Mouse (Mus musculus) intestine, embryonic 16.5 days (tissue): ENCODE results near the gene Lef1. TPM values are rescaled to one million over a fixed set of nuclear protein-coding genes. Genes with fewer than 3 reads are reported as not detected.

Experiments used
- ATAC-seq: fragments of 200-750 bp; cut with Nextera tagmentation; 2 replicates; pipeline ENCODE4 v1.8.0; 2017; ENCODE audit warnings: moderate TSS enrichment, moderate library complexity
- H3K27ac ChIP-seq: fragments of 300-500 bp; sonication (generic); 2 replicates; pipeline ENCODE4 v1.5.1; 2014; ENCODE audit warnings: mild to moderate bottlenecking, low read length
- H3K27me3 ChIP-seq: fragments of 300-500 bp; sonication (generic); replicated peaks from 2 replicates; pipeline ENCODE4 v1.6.1; 2014; ENCODE audit warnings: low read length, control low read depth, mixed read lengths; ENCODE audit not compliant: control insufficient read depth, insufficient read depth
- H3K36me3 ChIP-seq: fragments of 300-500 bp; sonication (generic); 2 replicates; pipeline ENCODE4 v1.6.1; 2014; ENCODE audit warnings: low read length, control low read depth; ENCODE audit not compliant: control insufficient read depth, insufficient read depth
- H3K4me1 ChIP-seq: fragments of 300-500 bp; sonication (generic); 2 replicates; pipeline ENCODE4 v1.6.1; 2014; ENCODE audit warnings: low read length, control low read depth, mixed read lengths; ENCODE audit not compliant: control insufficient read depth, insufficient read depth
- H3K4me2 ChIP-seq: fragments of 300-500 bp; sonication (generic); 2 replicates; pipeline ENCODE4 v1.6.1; 2014; ENCODE audit warnings: low read depth, low read length, control low read depth
- H3K4me3 ChIP-seq: fragments of 300-500 bp; sonication (generic); 2 replicates; pipeline ENCODE4 v1.5.1; 2014; ENCODE audit warnings: mild to moderate bottlenecking, low read length
- H3K9ac ChIP-seq: fragments of 300-500 bp; sonication (generic); 2 replicates; pipeline ENCODE4 v1.6.1; 2014; ENCODE audit warnings: low read depth, low read length
- H3K9me3 ChIP-seq: fragments of 300-500 bp; sonication (generic); 2 replicates; pipeline ENCODE4 v1.6.1; 2016; ENCODE audit warnings: low read length, control low read depth; ENCODE audit not compliant: control insufficient read depth
- WGBS: fragments of 180-500 bp; shearing (Covaris S2); extraction: QIAGEN DNeasy Blood & Tissue Kit; methylation state at CpG from one replicate; pipeline ENCODE4 v1.1.7; 2014; 5-methylcytosine and 5-hydroxymethylcytosine counted together
- polyA plus RNA-seq: library from polyadenylated mRNA; unstranded; fragments of >200 nt; fragmentation: Nextera tagmentation; extraction: Ambion mirVana; gene quantifications from 2 replicates; pipeline ENCODE4 v1.2.1, GENCODE M21; 2015

The Lef1 gene
- polyA plus RNA-seq, 1 experiment from 2014 or later, result 0.31 TPM

DNA sequence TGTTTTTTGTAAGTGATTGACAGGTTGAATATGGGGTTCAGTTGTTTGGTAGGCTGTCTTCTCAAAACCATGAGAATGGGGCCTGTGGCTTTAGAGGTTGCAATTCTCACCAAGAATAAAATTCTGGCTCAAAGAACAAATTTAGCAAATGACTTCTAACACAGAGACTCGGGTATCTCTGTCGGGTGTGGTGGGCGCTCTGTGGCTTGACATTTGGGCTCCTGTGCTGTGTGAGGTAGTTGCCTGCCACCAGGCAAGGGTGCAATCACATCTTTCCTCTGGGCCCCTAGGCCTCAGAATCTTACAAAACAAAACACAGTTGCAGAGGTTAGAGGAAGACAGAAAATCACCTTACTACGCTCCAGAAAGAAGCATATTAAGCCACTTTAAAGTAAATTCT, 43.6 kb downstream of the Lef1 start:
- ATAC-seq, result no peak
- H3K36me3 ChIP-seq, result no peaks in the 10 kb centered on the region
- H3K27ac ChIP-seq, result no peak overlapping the region
- H3K27me3 ChIP-seq, result no peaks in the 10 kb centered on the region
- H3K4me2 ChIP-seq, result no peak overlapping the region
- no peaks in the 10 kb centered on the region for H3K9me3 ChIP-seq
- no peaks in the 10 kb centered on the region for H3K4me1 ChIP-seq
- H3K4me3 ChIP-seq, result no peak overlapping the region
- no peak overlapping the region for H3K9ac ChIP-seq
- whole genome bisulfite sequencing, result 78% methylated on average over 4 of the region's 4 CpGs

DNA sequence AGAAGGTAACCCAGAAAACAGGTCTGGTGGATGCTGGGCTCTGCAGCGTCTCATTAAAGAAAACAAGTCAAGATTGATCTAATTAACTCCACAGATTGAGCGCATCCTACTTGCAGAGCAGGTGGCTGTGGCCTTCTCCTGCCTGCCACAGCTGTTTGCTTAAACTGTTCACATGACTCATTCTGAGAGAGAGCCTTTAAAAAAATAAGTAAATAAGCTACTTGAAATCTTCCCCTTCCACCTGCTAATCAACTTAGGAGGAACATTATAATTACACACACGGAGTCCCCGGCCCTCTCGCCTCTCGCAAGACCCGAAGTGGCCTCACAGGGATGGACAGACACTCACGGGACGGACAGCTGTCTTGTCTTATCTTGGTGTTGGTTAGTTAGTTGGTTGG, 44.3 kb downstream of the Lef1 start:
- H3K4me2 ChIP-seq, result no peak overlapping the region
- no peaks in the 10 kb centered on the region for H3K27me3 ChIP-seq
- no peaks in the 10 kb centered on the region for H3K4me1 ChIP-seq
- H3K9ac ChIP-seq, result no peak overlapping the region
- H3K9me3 ChIP-seq, result no peaks in the 10 kb centered on the region
- no peak overlapping the region for H3K4me3 ChIP-seq
- WGBS, result 82% methylated on average over 9 of the region's 9 CpGs
- ATAC-seq, result no peak
- no peaks in the 10 kb centered on the region for H3K36me3 ChIP-seq
- no peak overlapping the region for H3K27ac ChIP-seq

DNA sequence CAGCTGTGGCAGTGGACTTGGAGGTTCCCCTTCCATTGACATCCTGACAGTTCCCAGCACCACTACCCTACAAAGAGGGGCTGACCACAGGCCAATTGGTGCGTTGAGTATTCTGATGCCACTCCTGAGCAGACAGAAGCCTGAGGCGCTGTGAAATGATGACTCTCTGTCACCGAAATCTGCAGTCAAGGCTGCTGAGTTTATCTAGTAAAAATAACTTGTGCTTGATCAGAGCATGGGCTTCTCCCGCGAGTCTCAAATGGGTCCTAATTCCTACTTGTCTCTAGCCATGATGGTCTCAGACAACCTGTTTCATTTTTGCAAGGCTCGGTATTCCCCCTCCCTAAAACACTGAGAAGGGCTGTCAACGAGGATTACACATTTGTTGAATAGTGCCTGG, 44.8 kb downstream of the Lef1 start:
- Histone ChIP-seq H3K9me3 (no peaks in the 10 kb centered on the region), H3K27me3 (no peaks in the 10 kb centered on the region), H3K4me3 (no peak overlapping the region), H3K27ac (no peak overlapping the region), H3K36me3 (no peaks in the 10 kb centered on the region), H3K4me1 (no peaks in the 10 kb centered on the region), H3K9ac (no peak overlapping the region), H3K4me2 (no peak overlapping the region)
- WGBS, result 85% methylated on average over 7 of the region's 7 CpGs
- ATAC-seq, result no peak

DNA sequence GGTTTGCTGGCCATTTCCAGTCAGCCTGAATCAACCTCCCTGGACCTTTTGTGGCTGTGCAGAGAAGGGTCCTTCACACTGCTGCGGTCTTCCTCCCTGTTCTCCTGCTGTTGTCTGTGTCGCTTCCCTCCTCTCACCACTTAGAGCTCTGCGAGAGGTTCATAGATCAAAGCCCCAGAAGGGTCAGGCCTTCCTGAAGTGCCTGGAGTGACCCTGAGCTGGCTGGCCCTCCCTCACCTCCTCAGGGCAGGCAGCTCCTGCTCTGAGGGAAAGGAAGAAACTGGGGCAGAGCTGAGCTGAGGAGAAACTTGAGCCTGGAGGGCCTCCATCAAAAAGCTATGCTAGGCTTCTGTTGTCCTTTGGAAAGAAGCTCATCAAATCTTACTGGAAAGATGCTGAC, 45.4 kb downstream of the Lef1 start:
- no peak overlapping the region for H3K4me2 ChIP-seq
- no peak overlapping the region for H3K27ac ChIP-seq
- H3K27me3 ChIP-seq, result no peaks in the 10 kb centered on the region
- no peak overlapping the region for H3K4me3 ChIP-seq
- no peaks in the 10 kb centered on the region for H3K9me3 ChIP-seq
- H3K9ac ChIP-seq, result no peak overlapping the region
- no peaks in the 10 kb centered on the region for H3K36me3 ChIP-seq
- no peaks in the 10 kb centered on the region for H3K4me1 ChIP-seq
- ATAC-seq, result no peak
- whole genome bisulfite sequencing, result 61% methylated on average over 3 of the region's 3 CpGs

DNA sequence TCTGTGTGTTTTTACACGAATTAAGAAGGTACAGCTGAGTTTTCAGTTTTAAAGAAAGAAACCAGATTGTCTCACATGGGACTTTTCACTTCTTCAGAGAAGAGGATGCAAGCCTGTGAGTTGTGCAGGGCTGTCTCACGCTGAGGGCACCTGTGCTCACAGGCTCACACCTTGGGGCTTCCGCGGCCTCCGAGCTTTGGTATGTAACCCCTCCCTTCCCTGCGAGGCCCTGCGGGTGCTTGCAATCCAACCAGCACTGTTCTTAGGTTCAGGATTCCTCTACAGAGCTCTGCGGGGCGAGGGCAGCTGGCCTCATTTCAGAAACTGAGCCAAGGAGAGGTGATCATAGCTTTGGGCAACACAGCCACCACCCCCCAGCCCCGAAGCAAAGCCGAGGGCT, 46.1 kb downstream of the Lef1 start:
- no peak overlapping the region for H3K9ac ChIP-seq
- H3K27ac ChIP-seq, result no peak overlapping the region
- H3K4me2 ChIP-seq, result no peak overlapping the region
- no peaks in the 10 kb centered on the region for H3K4me1 ChIP-seq
- no peak overlapping the region for H3K4me3 ChIP-seq
- no peaks in the 10 kb centered on the region for H3K36me3 ChIP-seq
- H3K9me3 ChIP-seq, result no peaks in the 10 kb centered on the region
- WGBS, result 41% methylated on average over 11 of the region's 11 CpGs
- peak; percentile 65; the same call in 1 of the 2 replicates for ATAC-seq
- H3K27me3 ChIP-seq, result no peaks in the 10 kb centered on the region

DNA sequence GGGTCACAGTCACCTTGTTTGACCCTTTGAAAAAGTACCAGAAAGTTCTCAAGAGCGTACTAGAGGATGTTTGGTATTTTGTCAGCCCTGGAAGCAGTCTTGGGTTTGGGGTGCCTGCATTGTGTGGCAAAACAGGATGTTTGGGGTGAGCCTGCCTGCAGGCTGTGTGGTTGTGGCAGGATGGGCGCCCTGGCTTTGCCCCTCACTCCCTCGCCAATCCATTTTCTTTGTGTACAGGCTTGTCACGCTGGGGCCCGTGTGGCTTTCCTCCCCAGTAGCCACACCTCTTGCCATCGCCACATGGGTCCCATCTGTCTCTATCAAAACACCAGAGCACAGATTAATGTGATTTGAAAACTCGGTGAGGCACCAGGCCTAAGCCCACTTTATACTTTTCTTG, 47.2 kb downstream of the Lef1 start:
- H3K4me1 ChIP-seq, result no peaks in the 10 kb centered on the region
- no peak for ATAC-seq
- no peaks in the 10 kb centered on the region for H3K9me3 ChIP-seq
- no peak overlapping the region for H3K4me2 ChIP-seq
- H3K27me3 ChIP-seq, result no peaks in the 10 kb centered on the region
- no peaks in the 10 kb centered on the region for H3K36me3 ChIP-seq
- 56% methylated on average over 7 of the region's 7 CpGs for WGBS
- H3K27ac ChIP-seq, result no peak overlapping the region
- no peak overlapping the region for H3K9ac ChIP-seq
- no peak overlapping the region for H3K4me3 ChIP-seq

DNA sequence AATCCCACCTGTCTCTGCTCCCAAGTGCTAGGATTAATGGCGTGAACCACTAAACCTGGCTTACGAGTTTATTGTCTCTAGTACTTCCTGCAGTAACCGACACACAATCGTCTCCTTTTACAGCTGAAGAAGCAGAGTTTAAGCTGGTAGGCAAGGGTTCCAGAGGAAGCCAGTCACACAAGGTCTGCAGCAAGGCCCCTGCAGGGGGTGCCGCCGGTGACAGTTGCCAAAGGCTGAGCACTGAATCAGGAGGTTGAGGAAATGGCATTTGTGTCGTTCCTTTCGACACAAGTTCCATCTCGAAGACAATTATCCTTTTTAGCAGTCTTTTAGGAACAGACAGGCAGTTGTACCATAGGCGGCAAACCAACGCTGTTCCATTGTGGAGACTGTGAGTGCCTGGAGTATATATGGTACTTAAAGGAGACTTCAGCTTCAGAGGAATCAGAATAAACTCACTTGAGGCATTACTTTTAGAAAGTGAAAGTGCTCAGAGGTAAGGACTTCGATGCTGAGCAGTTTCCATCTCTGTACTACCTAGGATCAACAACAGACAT, 49.0 kb downstream of the Lef1 start:
- H3K36me3 ChIP-seq, result no peaks in the 10 kb centered on the region
- H3K4me1 ChIP-seq, result no peaks in the 10 kb centered on the region
- no peak overlapping the region for H3K4me3 ChIP-seq
- H3K9me3 ChIP-seq, result no peaks in the 10 kb centered on the region
- no peak for ATAC-seq
- H3K9ac ChIP-seq, result no peak overlapping the region
- H3K4me2 ChIP-seq, result no peak overlapping the region
- H3K27me3 ChIP-seq, result no peaks in the 10 kb centered on the region
- WGBS, result 65% methylated on average over 12 of the region's 12 CpGs
- H3K27ac ChIP-seq, result no peak overlapping the region

DNA sequence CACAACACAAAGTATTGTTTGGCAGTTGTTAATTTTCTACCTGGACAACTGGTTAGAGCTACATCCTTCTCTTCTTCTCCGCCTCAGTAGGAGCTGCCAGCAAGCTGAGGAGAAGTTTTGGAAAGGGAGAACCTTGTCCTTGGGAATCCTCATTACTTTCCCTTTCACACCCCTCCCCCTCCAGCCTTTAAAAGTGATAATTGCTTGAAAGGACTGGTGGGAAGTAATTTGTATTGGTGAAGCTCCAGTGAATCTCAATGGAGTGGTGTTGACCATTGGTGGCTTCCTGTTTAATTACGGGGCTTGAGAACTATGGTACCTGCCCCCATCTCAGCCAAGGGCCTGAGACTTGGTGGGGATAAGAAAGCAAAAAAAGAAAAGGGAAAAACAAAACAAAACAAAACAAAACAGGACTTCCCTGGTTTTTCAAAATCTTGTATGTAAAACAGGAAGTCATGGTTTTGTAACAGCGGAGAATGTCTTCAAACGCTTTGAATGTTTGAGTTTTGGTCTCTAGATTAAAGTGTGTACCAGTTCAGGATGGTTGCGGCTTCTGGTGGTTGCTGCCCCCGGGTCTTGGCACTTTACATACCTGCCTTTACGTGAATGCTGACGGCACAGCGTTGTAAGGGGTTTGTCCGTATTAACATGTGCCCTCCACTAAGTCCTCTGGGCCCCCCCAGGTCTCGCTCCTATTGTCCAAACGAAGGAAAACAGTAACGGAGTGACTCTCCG, 49.8 kb downstream of the Lef1 start:
- no peaks in the 10 kb centered on the region for H3K36me3 ChIP-seq
- no peak overlapping the region for H3K27ac ChIP-seq
- no peaks in the 10 kb centered on the region for H3K27me3 ChIP-seq
- no peak overlapping the region for H3K9ac ChIP-seq
- H3K9me3 ChIP-seq, result no peaks in the 10 kb centered on the region
- no peak for ATAC-seq
- no peak overlapping the region for H3K4me2 ChIP-seq
- no peak overlapping the region for H3K4me3 ChIP-seq
- H3K4me1 ChIP-seq, result no peaks in the 10 kb centered on the region
- 83% methylated on average over 14 of the region's 14 CpGs for WGBS

DNA sequence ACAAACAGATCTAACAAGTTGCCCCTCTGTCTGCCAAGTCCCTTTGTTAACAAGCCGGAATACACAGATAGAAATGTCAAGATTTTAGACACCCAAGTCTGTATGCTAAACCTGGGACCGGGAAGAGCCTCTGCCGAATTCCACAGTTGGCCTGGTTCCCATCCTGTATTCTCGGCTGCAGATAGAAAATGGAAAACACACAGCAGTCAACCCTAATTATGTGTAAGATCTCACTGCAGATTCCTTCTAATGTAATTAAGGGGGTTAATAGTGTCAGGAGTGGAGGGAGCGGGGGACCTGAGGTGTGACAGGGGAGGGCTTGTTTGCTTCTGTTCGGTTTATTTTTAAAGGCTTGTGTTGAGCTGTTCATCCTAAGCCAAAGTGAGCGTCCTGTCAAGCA, 50.6 kb downstream of the Lef1 start:
- 71% methylated on average over 7 of the region's 7 CpGs for WGBS

DNA sequence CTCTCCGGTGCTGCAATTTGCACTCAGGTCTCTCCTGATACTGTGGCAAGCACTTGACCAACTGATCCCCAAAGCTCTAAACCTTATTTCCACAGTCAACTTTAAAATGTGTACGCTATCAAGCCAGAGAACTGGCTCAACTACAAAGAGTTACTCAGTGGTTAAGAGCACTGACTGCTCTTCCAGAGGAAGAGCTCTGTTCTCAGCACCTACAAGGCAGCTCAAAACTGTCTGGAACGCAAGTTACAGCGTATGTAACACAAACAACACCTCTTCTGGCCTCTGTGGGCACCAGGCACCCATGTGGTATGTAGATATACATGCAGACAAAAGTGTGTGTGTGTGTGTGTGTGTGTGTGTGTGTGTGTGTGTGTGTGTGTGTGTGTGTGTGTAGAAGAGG, 57.5 kb downstream of the Lef1 start:
- no peaks in the 10 kb centered on the region for H3K36me3 ChIP-seq
- WGBS, result 91% methylated on average over 4 of the region's 4 CpGs
- no peak overlapping the region for H3K4me2 ChIP-seq
- no peaks in the 10 kb centered on the region for H3K9me3 ChIP-seq
- no peaks in the 10 kb centered on the region for H3K4me1 ChIP-seq
- no peak overlapping the region for H3K9ac ChIP-seq
- no peak overlapping the region for H3K27ac ChIP-seq
- ATAC-seq, result no peak
- no peak overlapping the region for H3K4me3 ChIP-seq
- H3K27me3 ChIP-seq, result no peaks in the 10 kb centered on the region

More for the DNA sequence above, 50.6 kb downstream of the Lef1 start:
- Histone ChIP-seq H3K4me1 (no peaks in the 10 kb centered on the region), H3K27me3 (no peaks in the 10 kb centered on the region), H3K27ac (no peak overlapping the region), H3K4me3 (no peak overlapping the region), H3K4me2 (no peak overlapping the region), H3K36me3 (no peaks in the 10 kb centered on the region), H3K9me3 (no peaks in the 10 kb centered on the region), H3K9ac (no peak overlapping the region)
- no peak for ATAC-seq
